Mouse (Mus musculus): ENCODE results near the gene Adprh. TPM values are rescaled to one million over a fixed set of nuclear protein-coding genes. Genes with fewer than 3 reads are reported as not detected.

Gene Adprh
- polyA plus RNA-seq, 1 experiment from 2014 or later, result 136 TPM

DNA sequence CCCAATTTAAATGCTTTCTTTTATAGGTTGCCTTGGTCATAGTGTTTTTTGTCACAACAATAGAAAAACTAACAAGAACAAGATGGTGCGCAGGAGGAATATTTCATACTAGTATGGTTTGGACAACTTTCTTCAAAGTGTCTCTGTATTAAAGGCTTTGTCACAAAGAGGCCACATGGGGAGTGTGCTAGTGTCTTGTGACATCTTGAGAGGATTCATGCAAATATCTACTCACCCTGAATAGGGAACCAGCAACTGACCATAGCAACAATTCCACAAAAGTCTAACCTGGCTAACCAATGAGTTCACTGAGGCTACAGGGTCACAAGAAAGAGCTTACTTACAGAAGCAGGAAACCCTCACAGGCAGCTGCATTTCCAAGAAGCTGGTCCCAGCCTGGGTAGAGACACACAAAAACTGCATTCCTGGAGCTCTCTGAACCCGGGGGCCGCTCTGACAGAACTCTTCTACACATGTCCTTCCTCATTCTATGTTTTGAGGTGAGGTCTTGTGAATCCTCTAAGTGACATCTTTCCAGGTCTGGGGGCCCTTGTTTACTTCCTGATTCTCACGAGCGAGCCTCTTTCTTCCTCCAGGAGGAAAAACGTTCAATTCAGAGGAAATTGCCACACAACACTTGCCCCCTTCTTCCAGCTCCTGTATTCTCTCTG is 57.3 kb downstream of the Adprh start:
- no peak for DNase-seq (ENCODE audit: low spot score)
- no peak for ATAC-seq (ENCODE audit: low FRiP score)
- H3K36me3 ChIP-seq (replicated peaks; ENCODE audit: control insufficient read depth, insufficient read depth), result no peaks in the 10 kb centered on the region
- H3K4me3 ChIP-seq (replicated peaks; ENCODE audit: low read length), result no peak overlapping the region
- no peak overlapping the region for H3K4me2 ChIP-seq (replicated peaks)
- no peak overlapping the region for H3K9ac ChIP-seq
- H3K9me3 ChIP-seq (ENCODE audit: control insufficient read depth, low read length), result no peaks in the 10 kb centered on the region
- H3K27ac ChIP-seq, result no peak overlapping the region
- peaks cover 11% of the 10 kb centered on the region for H3K4me1 ChIP-seq (replicated peaks; ENCODE audit: control insufficient read depth, insufficient read depth, low read length)
- H3K27me3 ChIP-seq (ENCODE audit: control insufficient read depth, insufficient read depth, low read length), result no peaks in the 10 kb centered on the region
- 75% methylated on average over 6 of the region's 6 CpGs for WGBS

DNA sequence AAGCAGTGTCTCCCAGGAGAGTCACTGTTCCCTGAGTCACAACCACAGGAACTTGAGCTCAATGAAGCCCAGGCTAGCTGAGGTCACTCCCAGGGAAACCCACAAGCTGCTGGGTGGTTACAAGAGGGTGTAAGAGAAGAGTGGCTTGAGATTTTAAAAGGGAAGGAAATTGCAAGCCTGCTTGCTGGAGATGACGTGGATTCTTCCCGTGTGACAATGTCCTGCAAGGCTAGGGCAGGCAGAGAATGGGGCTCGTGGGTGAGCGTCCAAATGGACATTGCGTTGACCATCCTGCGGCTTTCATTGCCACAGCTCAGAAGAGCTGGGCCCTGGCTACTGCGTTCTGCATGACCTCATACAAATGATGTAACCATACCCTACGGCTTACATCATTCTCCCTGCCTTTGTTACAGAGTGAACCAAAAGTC is 58.3 kb downstream of the Adprh start:
- H3K27me3 ChIP-seq (ENCODE audit: control insufficient read depth, insufficient read depth, low read length), result no peaks in the 10 kb centered on the region
- no peak overlapping the region for H3K4me2 ChIP-seq (replicated peaks)
- no peak overlapping the region for H3K9ac ChIP-seq
- no peak for DNase-seq (ENCODE audit: low spot score)
- WGBS, result 84% methylated on average over 8 of the region's 8 CpGs
- H3K36me3 ChIP-seq (replicated peaks; ENCODE audit: control insufficient read depth, insufficient read depth), result no peaks in the 10 kb centered on the region
- H3K4me1 ChIP-seq (replicated peaks; ENCODE audit: control insufficient read depth, insufficient read depth, low read length), result peaks cover 2% of the 10 kb centered on the region
- H3K4me3 ChIP-seq (replicated peaks; ENCODE audit: low read length), result no peak overlapping the region
- H3K27ac ChIP-seq, result no peak overlapping the region
- ATAC-seq (ENCODE audit: low FRiP score), result no peak
- H3K9me3 ChIP-seq (ENCODE audit: control insufficient read depth, low read length), result no peaks in the 10 kb centered on the region

Other genes starting within 250 kb of the Adprh start
- not detected in 2 replicates for gene Nr1i2, start 157.9 kb downstream of the Adprh start, polyA plus RNA-seq (2014; fragmentation: Nextera tagmentation; extraction: Ambion mirVana)
- 1.2 and 1.5 TPM in 2 replicates for gene Maats1, start 110.6 kb downstream of the Adprh start, polyA plus RNA-seq (2014; fragmentation: Nextera tagmentation; extraction: Ambion mirVana)
- gene Cox17, start 105.7 kb downstream of the Adprh start, polyA plus RNA-seq (2014; fragmentation: Nextera tagmentation; extraction: Ambion mirVana), result 74.3 and 97.1 TPM in 2 replicates
- not detected in 2 replicates for gene Gm21987, start 105.7 kb downstream of the Adprh start, polyA plus RNA-seq (2014; fragmentation: Nextera tagmentation; extraction: Ambion mirVana)
- gene Popdc2, start 90.5 kb downstream of the Adprh start, polyA plus RNA-seq (2014; fragmentation: Nextera tagmentation; extraction: Ambion mirVana), result 0.24 and 0.26 TPM in 2 replicates
- 0.32 and 0.38 TPM in 2 replicates for gene Pla1a, start 19.6 kb downstream of the Adprh start, polyA plus RNA-seq (2014; fragmentation: Nextera tagmentation; extraction: Ambion mirVana)
- gene Cd80, start 2.9 kb upstream of the Adprh start, polyA plus RNA-seq (2014; fragmentation: Nextera tagmentation; extraction: Ambion mirVana), result 0.64 and 0.88 TPM in 2 replicates
- gene Timmdc1, start 70.0 kb upstream of the Adprh start, polyA plus RNA-seq (2014; fragmentation: Nextera tagmentation; extraction: Ambion mirVana), result 25.0 and 29.8 TPM in 2 replicates
- gene Poglut1, start 97.6 kb upstream of the Adprh start, polyA plus RNA-seq (2014; fragmentation: Nextera tagmentation; extraction: Ambion mirVana), result 53.6 and 54.1 TPM in 2 replicates
- gene Tmem39a, start 106.0 kb upstream of the Adprh start, polyA plus RNA-seq (2014; fragmentation: Nextera tagmentation; extraction: Ambion mirVana), result 33.2 and 45.9 TPM in 2 replicates